Mouse (Mus musculus) limb, embryonic 10.5 days (tissue): ENCODE results near the gene Acvrl1. TPM values are rescaled to one million over a fixed set of nuclear protein-coding genes. Genes with fewer than 3 reads are reported as not detected.

Source experiments
- DNase-seq: peaks from one replicate; pipeline ENCODE4 v3.0.0-alpha.2; 2017; ENCODE audit warnings: low spot score
- H3K27ac ChIP-seq: fragments of 300-500 bp; sonication (generic); 2 replicates; pipeline ENCODE4 v1.5.1; 2016; ENCODE audit warnings: mild to moderate bottlenecking
- H3K27me3 ChIP-seq: fragments of 300-500 bp; sonication (generic); 2 replicates; pipeline ENCODE4 v1.6.1; 2016; ENCODE audit warnings: low read depth, mild to moderate bottlenecking; ENCODE audit not compliant: poor library complexity, severe bottlenecking
- H3K36me3 ChIP-seq: fragments of 300-500 bp; sonication (generic); 2 replicates; pipeline ENCODE4 v1.6.1; 2016; ENCODE audit warnings: mild to moderate bottlenecking, moderate library complexity
- H3K4me1 ChIP-seq: fragments of 300-500 bp; sonication (generic); 2 replicates; pipeline ENCODE4 v1.6.1; 2016
- H3K4me3 ChIP-seq: fragments of 300-500 bp; sonication (generic); 2 replicates; pipeline ENCODE4 v1.5.1; 2016; ENCODE audit warnings: mild to moderate bottlenecking, moderate library complexity
- H3K9me3 ChIP-seq: fragments of 300-500 bp; sonication (generic); replicated peaks from 2 replicates; pipeline ENCODE4 v1.6.1; 2016; ENCODE audit warnings: mild to moderate bottlenecking
- WGBS: fragments of 180-500 bp; shearing (Covaris S2); methylation state at CpG from one replicate; pipeline ENCODE4 v1.1.7; 2016; 5-methylcytosine and 5-hydroxymethylcytosine counted together
- polyA plus RNA-seq: library from polyadenylated mRNA; unstranded; fragments of >200 nt; fragmentation: Nextera tagmentation; extraction: Ambion mirVana; gene quantifications from 2 replicates; pipeline ENCODE4 v1.2.1, GENCODE M21; 2016

The Acvrl1 gene
- polyA plus RNA-seq, 1 experiment from 2014 or later = 8.3 TPM

DNA sequence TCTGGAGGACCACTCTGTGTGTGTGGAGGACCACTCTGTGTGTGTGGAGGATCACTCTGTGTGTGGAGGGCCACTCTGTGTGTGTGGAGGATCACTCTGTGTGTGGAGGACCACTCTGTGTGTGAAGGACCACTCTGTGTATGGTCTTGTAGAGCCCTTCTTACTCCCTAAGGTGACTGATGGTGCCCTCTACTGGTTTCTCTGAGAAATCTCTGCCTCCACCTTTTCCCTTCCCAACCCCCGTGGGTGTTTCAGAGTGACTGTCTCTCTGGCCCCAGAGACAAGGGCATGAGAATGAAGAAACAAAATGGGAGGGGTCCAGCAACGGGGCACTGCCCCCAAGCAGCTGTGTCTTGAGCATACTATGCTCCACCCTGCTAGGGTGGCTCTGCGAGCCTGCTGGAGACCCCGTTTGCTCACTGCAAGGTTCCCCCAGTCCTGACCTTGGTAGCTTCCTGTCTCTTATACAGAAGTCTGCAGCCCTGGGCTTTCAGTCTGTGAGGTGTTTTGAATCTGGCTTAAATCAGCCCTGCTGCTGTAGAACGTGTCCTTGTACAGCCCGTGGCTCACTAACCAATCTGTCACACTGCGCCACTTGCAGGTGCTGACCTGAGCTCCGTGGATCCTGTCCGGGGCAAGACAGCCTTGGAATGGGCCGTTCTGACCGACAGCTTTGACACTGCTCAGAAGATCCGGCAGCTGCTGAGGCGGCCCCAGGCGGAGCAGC is 9.8 kb upstream of the Acvrl1 start:
- Histone ChIP-seq H3K4me3 (no peak overlapping the region), H3K27me3 (0 out of 2 replicates have a peak, but pooled peaks cover 6% of the 10 kb centered on the region), H3K9me3 (no peaks in the 10 kb centered on the region), H3K27ac (0 out of 2 replicates have a peak overlapping the region, but pooled peaks have one; percentile 32), H3K36me3 (no peaks in the 10 kb centered on the region), H3K4me1 (peaks cover 28% of the 10 kb centered on the region)
- DNase-seq = no peak
- 64% methylated on average over 14 of the region's 14 CpGs for WGBS

GRCm38 (mm10) chr15:101121411-101122289 is 6.7 kb upstream of the Acvrl1 start:
- no peak for DNase-seq
- Histone ChIP-seq H3K27ac (no peak overlapping the region), H3K4me1 (peaks cover 19% of the 10 kb centered on the region), H3K36me3 (no peaks in the 10 kb centered on the region), H3K27me3 (peaks cover 13% of the 10 kb centered on the region), H3K4me3 (no peak overlapping the region), H3K9me3 (no peaks in the 10 kb centered on the region)
- 68% methylated on average over 9 of the region's 9 CpGs for WGBS

DNA sequence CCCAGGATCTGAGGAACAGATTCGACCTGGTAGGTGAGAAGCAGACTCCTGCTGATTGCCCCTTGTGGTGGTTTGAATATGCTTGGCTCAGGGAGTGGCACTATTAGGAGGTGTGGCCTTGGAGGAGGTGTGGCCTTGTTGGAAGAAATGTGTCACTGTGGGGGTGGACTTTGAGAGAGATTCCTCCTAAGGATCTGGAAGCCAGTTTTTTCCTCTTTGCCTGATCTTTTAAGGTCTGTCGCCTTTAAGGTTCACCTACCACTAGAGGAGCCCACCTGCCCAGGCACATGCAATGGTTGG is 6.1 kb upstream of the Acvrl1 start:
- Histone ChIP-seq H3K27ac (no peak overlapping the region), H3K4me3 (no peak overlapping the region), H3K27me3 (peaks cover 19% of the 10 kb centered on the region), H3K36me3 (no peaks in the 10 kb centered on the region), H3K4me1 (peaks cover 19% of the 10 kb centered on the region), H3K9me3 (no peaks in the 10 kb centered on the region)
- WGBS = 20% methylated on average over 2 of the region's 2 CpGs
- DNase-seq = no peak

DNA sequence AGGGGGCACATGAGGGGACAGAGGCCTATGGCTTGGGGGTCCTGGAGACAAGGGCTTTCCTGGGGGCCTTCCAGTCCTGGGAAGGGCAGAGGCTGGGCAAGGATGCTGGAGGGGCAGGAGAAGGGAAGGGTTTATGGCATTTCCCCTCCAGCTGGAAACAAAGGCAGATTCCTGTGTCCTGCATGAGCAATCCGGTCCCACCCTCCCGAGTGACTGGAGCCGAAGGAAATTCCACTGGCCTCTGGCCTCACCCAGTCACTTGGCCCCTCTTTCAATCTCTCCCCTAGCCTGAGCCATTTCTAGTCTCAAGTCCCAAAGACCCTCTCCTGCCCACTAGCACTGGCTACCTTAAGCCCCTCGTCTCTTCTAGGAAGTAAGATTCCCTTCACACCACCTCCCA is 5.1 kb upstream of the Acvrl1 start:
- H3K4me3 ChIP-seq = no peak overlapping the region
- H3K27me3 ChIP-seq = peaks cover 29% of the 10 kb centered on the region
- DNase-seq = no peak
- peaks cover 26% of the 10 kb centered on the region for H3K4me1 ChIP-seq
- H3K36me3 ChIP-seq = no peaks in the 10 kb centered on the region
- H3K9me3 ChIP-seq = no peaks in the 10 kb centered on the region
- 67% methylated on average over 4 of the region's 4 CpGs for WGBS
- peak overlapping the region; percentile 44; the same call in 1 of the 2 replicates for H3K27ac ChIP-seq

DNA sequence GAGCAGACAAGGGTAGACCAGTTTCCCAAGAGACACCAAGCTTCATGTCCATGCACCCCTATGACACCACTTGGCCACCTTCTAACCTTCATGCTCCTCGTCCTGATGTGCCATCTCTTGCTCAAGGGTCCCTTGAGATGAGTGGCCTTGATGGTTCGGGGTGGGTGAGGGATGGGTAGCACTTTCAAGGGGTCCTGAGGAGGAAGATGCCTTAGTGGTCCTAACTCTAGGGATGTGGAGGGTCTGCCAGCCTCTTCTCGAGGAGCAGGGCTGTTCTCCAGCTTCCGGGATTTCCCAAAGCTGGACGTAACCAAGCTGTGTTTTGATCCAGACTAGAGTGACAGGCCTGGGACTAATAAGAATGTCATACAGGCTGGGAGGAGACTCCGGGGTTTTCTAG is 2.8 kb upstream of the Acvrl1 start:
- DNase-seq = no peak
- Histone ChIP-seq H3K27ac (no peak overlapping the region), H3K27me3 (peaks cover 45% of the 10 kb centered on the region), H3K4me3 (no peak overlapping the region), H3K4me1 (peaks cover 33% of the 10 kb centered on the region), H3K36me3 (no peaks in the 10 kb centered on the region), H3K9me3 (no peaks in the 10 kb centered on the region)
- WGBS = 88% methylated on average over 6 of the region's 6 CpGs

DNA sequence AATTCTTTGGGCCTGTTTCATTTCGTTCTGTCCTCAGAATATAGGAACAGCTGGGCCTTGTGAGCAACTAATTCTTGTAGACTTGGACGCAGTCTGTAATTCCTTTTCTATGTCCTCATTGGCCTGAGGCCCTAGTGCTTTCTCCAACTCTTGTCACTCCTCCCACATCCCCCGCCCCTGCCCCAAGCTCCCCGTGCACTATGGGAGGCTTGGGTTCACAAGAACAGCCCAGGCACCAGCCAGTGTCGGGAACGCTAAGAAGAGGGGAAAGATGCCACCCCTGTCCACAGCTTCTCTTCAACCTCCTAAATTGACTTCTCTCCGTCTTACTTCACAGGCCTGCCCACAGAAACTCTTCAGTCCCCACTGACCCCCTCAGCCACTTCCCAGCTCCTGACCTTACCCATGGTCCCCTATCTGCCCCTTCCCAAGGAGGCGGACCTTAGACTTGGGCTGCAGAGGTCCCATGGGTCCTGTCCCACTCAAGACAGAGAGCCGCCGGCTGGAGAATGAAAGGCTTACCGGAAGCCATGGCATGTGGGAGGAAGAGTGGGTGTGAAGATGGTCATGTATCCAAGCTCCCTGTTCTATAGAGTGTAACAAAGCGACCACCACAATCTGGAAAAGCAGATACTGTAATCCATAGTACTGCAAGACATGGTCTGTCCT is 1.3 kb upstream of the Acvrl1 start:
- Histone ChIP-seq H3K27ac (no peak overlapping the region), H3K27me3 (peaks cover 60% of the 10 kb centered on the region), H3K36me3 (no peaks in the 10 kb centered on the region), H3K9me3 (no peaks in the 10 kb centered on the region), H3K4me3 (no peak overlapping the region), H3K4me1 (peaks cover 40% of the 10 kb centered on the region)
- 83% methylated on average over 12 of the region's 12 CpGs for WGBS
- no peak for DNase-seq

DNA sequence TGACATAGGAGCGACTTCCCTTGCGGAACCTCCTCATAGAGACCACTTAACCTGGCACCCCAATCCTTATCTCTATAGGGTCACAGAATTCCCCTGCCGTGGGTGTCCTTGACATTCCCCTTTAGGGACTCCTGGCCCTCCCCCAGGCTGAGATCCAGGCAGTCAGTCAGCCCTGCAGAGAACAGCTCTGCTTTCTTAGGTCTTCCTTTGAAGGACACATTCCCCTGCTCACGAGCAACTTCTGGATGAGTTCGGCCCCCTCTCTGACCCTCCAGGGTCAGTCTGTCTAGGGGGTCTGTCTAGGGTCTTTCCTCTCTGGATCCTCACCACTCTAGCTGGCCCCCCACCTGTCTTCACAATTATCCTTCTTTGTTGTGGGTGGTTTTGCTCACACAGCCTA is 1.1 kb downstream of the Acvrl1 start:
- Histone ChIP-seq H3K27ac (peak overlapping the region; percentile 78; the same call in 1 of the 2 replicates), H3K4me1 (peaks cover 54% of the 10 kb centered on the region), H3K4me3 (peak overlapping the region; percentile 47), H3K9me3 (no peaks in the 10 kb centered on the region), H3K36me3 (no peaks in the 10 kb centered on the region), H3K27me3 (peaks cover 67% of the 10 kb centered on the region)
- WGBS = 25% methylated on average over 5 of the region's 5 CpGs
- no peak for DNase-seq

- Histone ChIP-seq H3K4me3 (no peak overlapping the region), H3K4me1 (peaks cover 67% of the 10 kb centered on the region), H3K27me3 (peaks cover 61% of the 10 kb centered on the region), H3K9me3 (no peaks in the 10 kb centered on the region), H3K27ac (peak overlapping the region; percentile 42), H3K36me3 (no peaks in the 10 kb centered on the region)
- 36% methylated on average over 11 of the region's 11 CpGs for WGBS
- no peak for DNase-seq
Observed at GRCm38 (mm10) chr15:101131498-101131897, 3.2 kb downstream of the Acvrl1 start.

GRCm38 (mm10) chr15:101132041-101132440 is 3.7 kb downstream of the Acvrl1 start:
- peaks cover 56% of the 10 kb centered on the region for H3K27me3 ChIP-seq
- H3K36me3 ChIP-seq = peaks cover under 1% of the 10 kb centered on the region; the same call in 1 of the 2 replicates
- no peak for DNase-seq
- H3K4me3 ChIP-seq = no peak overlapping the region
- peak overlapping the region; percentile 42; the same call in 1 of the 2 replicates for H3K27ac ChIP-seq
- peaks cover 67% of the 10 kb centered on the region for H3K4me1 ChIP-seq
- no peaks in the 10 kb centered on the region for H3K9me3 ChIP-seq
- 81% methylated on average over 6 of the region's 6 CpGs for WGBS

DNA sequence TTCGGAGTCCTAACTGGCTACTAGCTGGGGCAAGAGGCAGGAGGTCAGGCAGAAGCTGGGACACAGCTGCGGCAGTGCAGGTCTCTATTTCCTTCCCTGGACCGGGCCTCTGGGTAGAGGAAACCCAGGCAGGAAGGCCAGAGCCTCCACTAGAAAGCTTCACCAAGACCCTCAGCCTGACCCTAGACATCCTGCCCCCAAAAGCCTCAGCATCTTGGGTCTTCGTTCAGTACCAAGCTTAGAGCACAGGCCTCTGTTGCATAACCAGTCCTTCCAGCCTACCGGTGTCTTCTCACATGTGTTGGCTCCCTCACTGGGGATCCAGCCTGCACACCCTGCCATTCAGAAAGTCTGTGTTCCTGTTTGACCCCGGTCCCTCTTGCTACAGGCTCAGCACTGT is 4.4 kb downstream of the Acvrl1 start:
- 79% methylated on average over 6 of the region's 6 CpGs for WGBS
- Histone ChIP-seq H3K9me3 (no peaks in the 10 kb centered on the region), H3K27ac (peak overlapping the region; percentile 27; the same call in 1 of the 2 replicates), H3K4me1 (peaks cover 64% of the 10 kb centered on the region), H3K4me3 (no peak overlapping the region), H3K27me3 (peaks cover 49% of the 10 kb centered on the region), H3K36me3 (peaks cover 5% of the 10 kb centered on the region; the same call in 1 of the 2 replicates)
- no peak for DNase-seq

- Histone ChIP-seq H3K4me1 (peaks cover 53% of the 10 kb centered on the region), H3K27ac (peak overlapping the region; percentile 77), H3K27me3 (peaks cover 35% of the 10 kb centered on the region), H3K36me3 (peaks cover 5% of the 10 kb centered on the region; the same call in 1 of the 2 replicates), H3K4me3 (peak overlapping the region; percentile 9), H3K9me3 (no peaks in the 10 kb centered on the region)
- no peak for DNase-seq
- WGBS = 26% methylated on average over 15 of the region's 15 CpGs
Observed at GRCm38 (mm10) chr15:101133993-101134704, 5.8 kb downstream of the Acvrl1 start.

DNA sequence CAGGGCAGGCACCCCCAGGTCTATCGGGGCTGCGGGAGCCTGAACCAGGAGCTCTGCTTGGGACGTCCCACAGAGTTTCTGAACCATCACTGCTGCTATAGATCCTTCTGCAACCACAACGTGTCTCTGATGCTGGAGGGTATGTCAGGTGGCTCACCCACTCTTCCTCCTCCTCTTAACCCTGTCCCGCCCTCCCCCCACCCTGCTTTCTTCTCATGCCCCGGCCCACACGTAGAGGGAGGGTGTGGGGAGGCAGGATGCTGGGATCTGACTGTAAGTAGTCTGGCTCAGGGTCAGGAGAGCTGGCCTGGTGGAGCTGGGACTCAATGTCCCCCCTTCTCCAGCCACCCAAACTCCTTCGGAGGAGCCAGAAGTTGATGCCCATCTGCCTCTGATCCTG is 7.1 kb downstream of the Acvrl1 start:
- Histone ChIP-seq H3K27me3 (peaks cover 26% of the 10 kb centered on the region), H3K9me3 (no peaks in the 10 kb centered on the region), H3K4me1 (peaks cover 59% of the 10 kb centered on the region), H3K27ac (peak overlapping the region; percentile 77; the same call in 1 of the 2 replicates), H3K36me3 (peaks cover 5% of the 10 kb centered on the region; the same call in 1 of the 2 replicates), H3K4me3 (no peak overlapping the region)
- WGBS = 63% methylated on average over 8 of the region's 8 CpGs
- DNase-seq = no peak
